Mouse (Mus musculus) lung, embryonic 14.5 days (tissue): ENCODE data around the gene Acadsb. TPM values are rescaled to one million over a fixed set of nuclear protein-coding genes. Genes with fewer than 3 reads are reported as not detected.
A peak's percentile ranks its signal among the peaks of the same experiment; 100 is the strongest.

Experiments
- ATAC-seq: fragments of 200-750 bp; cut with Nextera tagmentation; 2 replicates; pipeline ENCODE4 v1.8.0; 2017; ENCODE audit warnings: mild to moderate bottlenecking, moderate TSS enrichment, moderate library complexity; ENCODE audit not compliant: insufficient read depth
- DNase-seq: peaks from one replicate; pipeline ENCODE4 v3.0.0-alpha.2; 2015
- H3K27ac ChIP-seq: fragments of 300-500 bp; sonication (generic); 2 replicates; pipeline ENCODE4 v1.5.1; 2014; ENCODE audit warnings: low read depth, mild to moderate bottlenecking, moderate library complexity
- H3K27me3 ChIP-seq: fragments of 300-500 bp; sonication (generic); 2 replicates; pipeline ENCODE4 v1.6.1; 2014; ENCODE audit warnings: low read length, control low read depth; ENCODE audit not compliant: insufficient read depth
- H3K36me3 ChIP-seq: fragments of 300-500 bp; sonication (generic); 2 replicates; pipeline ENCODE4 v1.6.1; 2014; ENCODE audit warnings: control low read depth; ENCODE audit not compliant: insufficient read depth
- H3K4me1 ChIP-seq: fragments of 300-500 bp; sonication (generic); 2 replicates; pipeline ENCODE4 v1.6.1; 2014; ENCODE audit warnings: antibody characterized with exemption, control low read depth; ENCODE audit not compliant: insufficient read depth
- H3K4me2 ChIP-seq: fragments of 300-500 bp; sonication (generic); 2 replicates; pipeline ENCODE4 v1.6.1; 2014; ENCODE audit warnings: mild to moderate bottlenecking
- H3K4me3 ChIP-seq: fragments of 300-500 bp; sonication (generic); 2 replicates; pipeline ENCODE4 v1.5.1; 2014; ENCODE audit warnings: low read depth, low read length
- H3K9ac ChIP-seq: fragments of 300-500 bp; sonication (generic); 2 replicates; pipeline ENCODE4 v1.6.1; 2014
- H3K9me3 ChIP-seq: fragments of 300-500 bp; sonication (generic); 2 replicates; pipeline ENCODE4 v1.6.1; 2016; ENCODE audit warnings: low read depth, low read length, control low read depth
- CTCF ChIP-seq: IDR thresholded peaks from 2 replicates; pipeline ENCODE4 v1.5.1; 2016; ENCODE audit warnings: antibody characterized with exemption, low read depth
- WGBS: fragments of 180-500 bp; shearing (Covaris S2); extraction: QIAGEN DNeasy Blood & Tissue Kit; methylation state at CpG from one replicate; pipeline ENCODE4 v1.1.7; 2014; 5-methylcytosine and 5-hydroxymethylcytosine counted together
- polyA plus RNA-seq: library from polyadenylated mRNA; unstranded; fragments of >200 nt; fragmentation: Nextera tagmentation; extraction: Ambion mirVana; gene quantifications from 2 replicates; pipeline ENCODE4 v1.2.1, GENCODE M21; 2014

The Acadsb gene
- polyA plus RNA-seq, 1 experiment from 2014 or later: 181 TPM

DNA sequence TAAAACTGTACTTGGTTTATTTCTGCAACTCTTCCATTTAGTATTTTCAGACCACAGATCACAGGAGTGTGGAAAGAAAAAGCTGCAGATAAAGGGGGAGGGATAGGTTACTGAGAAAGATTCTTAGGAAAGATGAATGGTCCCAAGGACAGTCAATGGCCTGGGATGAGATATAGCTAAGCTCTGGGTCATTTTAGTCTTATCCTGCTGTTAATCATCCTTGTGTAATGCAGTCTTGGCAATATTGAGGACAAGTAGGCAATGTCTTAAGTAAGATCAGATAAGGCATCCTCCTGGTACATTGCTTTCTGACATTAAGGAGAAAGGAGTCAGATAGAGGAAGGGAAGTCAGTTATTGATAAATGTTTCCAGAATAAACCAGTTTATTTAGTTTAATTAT lies 7.2 kb downstream of the Acadsb start:
- Histone ChIP-seq H3K27me3 (no peaks in the 10 kb centered on the region), H3K9me3 (no peaks in the 10 kb centered on the region), H3K27ac (no peak overlapping the region), H3K36me3 (0 out of 2 replicates have a peak, but pooled peaks cover 5% of the 10 kb centered on the region), H3K4me2 (no peak overlapping the region), H3K4me3 (no peak overlapping the region), H3K4me1 (no peaks in the 10 kb centered on the region), H3K9ac (no peak overlapping the region)
- no peak for TF ChIP-seq CTCF
- DNase-seq (no peak), ATAC-seq (no peak)

GRCm38 (mm10) chr7:131424912-131425311 lies 14.5 kb downstream of the Acadsb start:
- no peak overlapping the region for H3K4me2 ChIP-seq
- peaks cover 27% of the 10 kb centered on the region for H3K36me3 ChIP-seq
- no peak for ATAC-seq
- no peak overlapping the region for H3K4me3 ChIP-seq
- H3K9ac ChIP-seq: no peak overlapping the region
- TF ChIP-seq CTCF: no peak
- DNase-seq: no peak
- H3K9me3 ChIP-seq: no peaks in the 10 kb centered on the region
- no peak overlapping the region for H3K27ac ChIP-seq
- no peaks in the 10 kb centered on the region for H3K27me3 ChIP-seq
- 77% methylated on average over 2 of the region's 2 CpGs for WGBS
- H3K4me1 ChIP-seq: no peaks in the 10 kb centered on the region

DNA sequence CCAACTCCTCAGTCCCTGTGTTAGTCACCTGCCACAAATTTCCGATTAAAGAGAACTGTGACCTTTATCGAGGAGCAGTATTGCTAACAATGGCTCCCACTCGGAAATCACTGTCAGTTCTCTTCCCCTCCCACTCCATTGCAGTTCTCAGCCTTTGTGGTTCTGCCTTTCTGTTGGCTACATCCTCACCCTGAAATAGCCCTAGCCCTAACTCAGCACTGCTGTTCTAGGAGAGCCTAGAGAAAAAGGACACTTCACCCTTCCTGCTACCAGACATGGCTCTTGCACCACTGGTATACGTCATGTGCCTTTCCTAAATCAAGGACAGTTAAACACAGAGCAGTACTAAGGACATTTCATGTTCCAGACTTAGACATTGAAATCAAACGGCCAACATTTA lies 16.9 kb downstream of the Acadsb start:
- ATAC-seq (no peak), DNase-seq (no peak)
- Histone ChIP-seq H3K4me2 (no peak overlapping the region), H3K36me3 (peaks cover 39% of the 10 kb centered on the region), H3K27ac (no peak overlapping the region), H3K9me3 (no peaks in the 10 kb centered on the region), H3K4me1 (no peaks in the 10 kb centered on the region), H3K27me3 (no peaks in the 10 kb centered on the region), H3K9ac (no peak overlapping the region), H3K4me3 (no peak overlapping the region)
- WGBS: 89% methylated on average over 5 of the region's 5 CpGs
- TF ChIP-seq CTCF: no peak

DNA sequence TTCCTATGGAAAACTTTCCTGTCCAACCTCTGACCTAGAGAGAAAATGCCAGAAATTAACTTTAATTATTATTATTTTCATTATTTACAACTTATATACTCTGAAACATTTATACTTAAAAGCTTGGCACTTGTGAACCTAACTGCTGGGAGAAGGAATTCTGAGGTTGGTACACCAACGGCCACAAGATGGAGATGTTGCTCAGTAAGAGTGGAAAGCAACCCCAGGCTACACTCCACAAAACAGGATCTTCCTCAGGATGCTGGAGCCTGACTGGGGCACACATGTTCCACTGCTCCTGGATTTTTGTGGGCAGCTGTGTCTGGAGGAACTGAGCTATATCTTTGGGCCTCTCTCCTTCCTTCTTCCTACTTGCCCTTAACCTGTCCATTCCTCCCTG lies 21.8 kb downstream of the Acadsb start:
- TF ChIP-seq CTCF: peak; percentile 64
- Histone ChIP-seq H3K9me3 (no peaks in the 10 kb centered on the region), H3K27me3 (no peaks in the 10 kb centered on the region), H3K4me2 (no peak overlapping the region), H3K9ac (no peak overlapping the region), H3K27ac (no peak overlapping the region), H3K4me1 (no peaks in the 10 kb centered on the region), H3K4me3 (no peak overlapping the region), H3K36me3 (peaks cover 52% of the 10 kb centered on the region)
- WGBS: 22% methylated on average over 1 of the region's 1 CpGs
- ATAC-seq (no peak; the same call in 1 of the 2 replicates), DNase-seq (peak; percentile 72)

GRCm38 (mm10) chr7:131434276-131434675 lies 23.9 kb downstream of the Acadsb start:
- ATAC-seq: no peak
- DNase-seq: no peak
- no peak overlapping the region for H3K27ac ChIP-seq
- 88% methylated on average over 1 of the region's 1 CpGs for WGBS
- no peaks in the 10 kb centered on the region for H3K9me3 ChIP-seq
- no peak for TF ChIP-seq CTCF
- no peaks in the 10 kb centered on the region for H3K4me1 ChIP-seq
- no peaks in the 10 kb centered on the region for H3K27me3 ChIP-seq
- H3K9ac ChIP-seq: no peak overlapping the region
- no peak overlapping the region for H3K4me3 ChIP-seq
- H3K36me3 ChIP-seq: peaks cover 51% of the 10 kb centered on the region
- no peak overlapping the region for H3K4me2 ChIP-seq

GRCm38 (mm10) chr7:131437051-131437450 lies 26.6 kb downstream of the Acadsb start:
- ATAC-seq (no peak), DNase-seq (no peak)
- Histone ChIP-seq H3K27me3 (no peaks in the 10 kb centered on the region), H3K4me3 (no peak overlapping the region), H3K4me1 (no peaks in the 10 kb centered on the region), H3K9ac (no peak overlapping the region), H3K36me3 (peaks cover 38% of the 10 kb centered on the region), H3K4me2 (no peak overlapping the region), H3K9me3 (no peaks in the 10 kb centered on the region), H3K27ac (no peak overlapping the region)
- WGBS: 63% methylated on average over 3 of the region's 3 CpGs
- no peak for TF ChIP-seq CTCF

GRCm38 (mm10) chr7:131456714-131457113 lies 46.3 kb downstream of the Acadsb start:
- no peaks in the 10 kb centered on the region for H3K9me3 ChIP-seq
- WGBS: 83% methylated on average over 5 of the region's 5 CpGs
- TF ChIP-seq CTCF: no peak

GRCm38 (mm10) chr7:131465117-131465601 lies 54.8 kb downstream of the Acadsb start:
- Histone ChIP-seq H3K27me3 (no peaks in the 10 kb centered on the region), H3K36me3 (no peaks in the 10 kb centered on the region), H3K4me1 (no peaks in the 10 kb centered on the region), H3K9ac (no peak overlapping the region), H3K4me3 (no peak overlapping the region), H3K4me2 (no peak overlapping the region), H3K9me3 (no peaks in the 10 kb centered on the region), H3K27ac (no peak overlapping the region)
- 76% methylated on average over 3 of the region's 3 CpGs for WGBS
- DNase-seq (no peak), ATAC-seq (no peak)
- TF ChIP-seq CTCF: no peak

More at GRCm38 (mm10) chr7:131456714-131457113, 46.3 kb downstream of the Acadsb start:
- Histone ChIP-seq H3K4me1 (no peaks in the 10 kb centered on the region), H3K4me3 (no peak overlapping the region), H3K27ac (no peak overlapping the region), H3K4me2 (no peak overlapping the region), H3K27me3 (no peaks in the 10 kb centered on the region), H3K9ac (no peak overlapping the region), H3K36me3 (no peaks in the 10 kb centered on the region)
- DNase-seq (no peak), ATAC-seq (no peak)
